In the genomic region with DNA sequence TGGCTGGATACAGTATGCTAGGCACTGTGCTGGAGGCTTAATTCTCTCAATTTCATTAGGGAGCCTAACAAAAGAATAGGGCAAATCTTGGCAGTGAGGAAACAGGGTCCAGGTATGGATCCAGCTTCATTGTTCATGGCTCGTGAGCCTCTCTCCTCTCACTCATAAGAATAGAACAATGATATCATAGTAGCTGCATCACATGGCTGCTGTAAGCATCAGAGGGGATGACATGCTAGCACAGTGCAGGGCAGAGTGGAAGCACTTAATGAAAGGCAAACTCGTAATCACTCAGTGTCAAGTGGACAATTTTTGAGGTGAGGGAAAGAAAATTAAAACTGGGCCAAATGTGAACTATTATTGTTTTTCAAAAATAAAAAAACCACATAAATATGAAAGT, we compare ENCODE assay signal across 16 mouse cellular contexts.
"Had no signal": no experiment of that assay in that cellular context is flagged by ENCODE, and none has a peak within 500 bp of the region (broad histone marks: within the 10 kb centered on the region; RNA-seq: fewer than 3 reads in every experiment).

No protein-coding gene starts in this region.

- H3K36me3 ChIP-seq: kidney, embryonic 15.5 days; limb, embryonic 10.5 days; liver, embryonic 15.5 days; midbrain, embryonic 10.5 days; neural tube, embryonic 12.5 days; stomach, embryonic 15.5 days had no signal

- DNase-seq: kidney, postnatal 14 days; lung, adult 2 months; lung, postnatal 36 days; midbrain, embryonic 14.5 days; right cerebral cortex, postnatal 14 days; thymus, adult 2 months; thymus, postnatal 25 days had no signal

- H3K9ac ChIP-seq: kidney, embryonic 15.5 days; liver, embryonic 15.5 days; neural tube, embryonic 12.5 days; stomach, embryonic 15.5 days had no signal

- H3K4me2 ChIP-seq: kidney, embryonic 15.5 days; liver, embryonic 11.5 days; liver, embryonic 15.5 days; neural tube, embryonic 12.5 days; stomach, embryonic 15.5 days had no signal

- ATAC-seq: lung, postnatal 0 days had no signal

- H3K4me3 ChIP-seq: kidney, embryonic 15.5 days; limb, embryonic 10.5 days; liver, embryonic 15.5 days; midbrain, embryonic 10.5 days; myocyte; neural tube, embryonic 12.5 days; stomach, embryonic 15.5 days had no signal

- H3K9me3 ChIP-seq: kidney, embryonic 15.5 days; limb, embryonic 10.5 days; liver, embryonic 15.5 days; midbrain, embryonic 10.5 days; neural tube, embryonic 12.5 days; stomach, embryonic 15.5 days had no signal

- H3K27ac ChIP-seq: kidney, embryonic 15.5 days; limb, embryonic 10.5 days; liver, embryonic 15.5 days; midbrain, embryonic 10.5 days; neural tube, embryonic 12.5 days; stomach, embryonic 15.5 days had no signal

- H3K27me3 ChIP-seq: kidney, embryonic 15.5 days; liver, embryonic 15.5 days; neural tube, embryonic 12.5 days; stomach, embryonic 15.5 days had no signal

- H3K4me1 ChIP-seq: liver, embryonic 15.5 days; neural tube, embryonic 12.5 days; stomach, embryonic 15.5 days had no signal
